Mouse (Mus musculus) erythroblast, embryonic 14.5 days (primary cell): ENCODE measurements around the gene Akt2. TPM values are rescaled to one million over a fixed set of nuclear protein-coding genes. Genes with fewer than 3 reads are reported as not detected.

Experiments used
- H3K27me3 ChIP-seq: 2 replicates; pipeline ENCODE4 v1.6.1; 2012; ENCODE audit warnings: inconsistent platforms; ENCODE audit not compliant: control insufficient read depth
- H3K36me3 ChIP-seq: 2 replicates; pipeline ENCODE4 v1.6.1; 2012; ENCODE audit warnings: mild to moderate bottlenecking, inconsistent platforms; ENCODE audit not compliant: control insufficient read depth
- H3K4me1 ChIP-seq: 2 replicates; pipeline ENCODE4 v1.6.1; 2012; ENCODE audit warnings: inconsistent platforms; ENCODE audit not compliant: control insufficient read depth
- H3K4me3 ChIP-seq: replicated peaks from 2 replicates; pipeline ENCODE3; 2012; ENCODE audit warnings: moderate library complexity, mild to moderate bottlenecking, inconsistent platforms
- H3K9me3 ChIP-seq: 2 replicates; pipeline ENCODE4 v1.6.1; 2012; ENCODE audit warnings: low read length, inconsistent platforms, mixed read lengths; ENCODE audit not compliant: control insufficient read depth
- GATA1 ChIP-seq: IDR thresholded peaks from 2 replicates; pipeline ENCODE4 v1.6.1; 2012; ENCODE audit warnings: low read length, inconsistent platforms, mixed read lengths
- TAL1 ChIP-seq: IDR thresholded peaks from 3 replicates; pipeline ENCODE4 v1.6.1; 2012; ENCODE audit warnings: low read length, inconsistent platforms, mixed read lengths
- polyA plus RNA-seq: library from polyadenylated mRNA; stranded (reverse); fragments of >175 nt; gene quantifications from 2 replicates; pipeline ENCODE4 v1.2.3, GENCODE M21; 2012

Gene Akt2
- polyA plus RNA-seq = 4.8 and 5.3 TPM in 2 replicates

GRCm38 (mm10) chr7:27591266-27592216 lies at the start of gene Akt2:
Akt2 (plus strand) TSS chr7:27591552.
- peaks cover 51% of the 10 kb centered on the region for H3K4me1 ChIP-seq
- no peaks in the 10 kb centered on the region for H3K9me3 ChIP-seq
- peaks cover 38% of the 10 kb centered on the region for H3K36me3 ChIP-seq
- H3K4me3 ChIP-seq = peak within 1 kb of the TSS; percentile 93
- H3K27me3 ChIP-seq = no peaks in the 10 kb centered on the region
- TF ChIP-seq GATA1 = no peak
- no peak for TF ChIP-seq TAL1

- peaks cover 50% of the 10 kb centered on the region for H3K36me3 ChIP-seq
- TF ChIP-seq GATA1 (no peak), TAL1 (no peak)
- no peaks in the 10 kb centered on the region for H3K9me3 ChIP-seq
- H3K4me1 ChIP-seq = peaks cover 76% of the 10 kb centered on the region
- peak overlapping the region; percentile 81 for H3K4me3 ChIP-seq
- H3K27me3 ChIP-seq = no peaks in the 10 kb centered on the region
Measured at GRCm38 (mm10) chr7:27541922-27542321, 49.4 kb upstream of the Akt2 start.

GRCm38 (mm10) chr7:27542392-27543033 lies 48.8 kb upstream of the Akt2 start:
- Histone ChIP-seq H3K4me3 (peak overlapping the region; percentile 81), H3K36me3 (peaks cover 44% of the 10 kb centered on the region), H3K27me3 (no peaks in the 10 kb centered on the region), H3K9me3 (no peaks in the 10 kb centered on the region), H3K4me1 (peaks cover 73% of the 10 kb centered on the region)
- TF ChIP-seq GATA1 = peak; percentile 34; the same call in 1 of the 2 replicates
- TF ChIP-seq TAL1 = no peak

- TF ChIP-seq TAL1 (no peak), GATA1 (no peak)
- Histone ChIP-seq H3K9me3 (no peaks in the 10 kb centered on the region), H3K36me3 (peaks cover 39% of the 10 kb centered on the region), H3K4me3 (peak overlapping the region; percentile 81), H3K27me3 (no peaks in the 10 kb centered on the region), H3K4me1 (peaks cover 69% of the 10 kb centered on the region)
Measured at GRCm38 (mm10) chr7:27543065-27543464, 48.3 kb upstream of the Akt2 start.

- Histone ChIP-seq H3K4me1 (peaks cover 61% of the 10 kb centered on the region), H3K9me3 (no peaks in the 10 kb centered on the region), H3K27me3 (no peaks in the 10 kb centered on the region), H3K36me3 (peaks cover 31% of the 10 kb centered on the region), H3K4me3 (no peak overlapping the region)
- no peak for TF ChIP-seq TAL1
- TF ChIP-seq GATA1 = no peak
Measured at GRCm38 (mm10) chr7:27543851-27544250, 47.5 kb upstream of the Akt2 start.

- H3K4me1 ChIP-seq = peaks cover 51% of the 10 kb centered on the region
- H3K27me3 ChIP-seq = no peaks in the 10 kb centered on the region
- no peak for TF ChIP-seq TAL1
- no peak for TF ChIP-seq GATA1
- no peak overlapping the region for H3K4me3 ChIP-seq
- H3K36me3 ChIP-seq = peaks cover 21% of the 10 kb centered on the region
- no peaks in the 10 kb centered on the region for H3K9me3 ChIP-seq
Measured at GRCm38 (mm10) chr7:27544675-27545370, 46.5 kb upstream of the Akt2 start.

- no peak for TF ChIP-seq TAL1
- no peak for TF ChIP-seq GATA1
- no peak overlapping the region for H3K4me3 ChIP-seq
- H3K27me3 ChIP-seq = no peaks in the 10 kb centered on the region
- peaks cover 35% of the 10 kb centered on the region for H3K4me1 ChIP-seq
- H3K9me3 ChIP-seq = no peaks in the 10 kb centered on the region
- H3K36me3 ChIP-seq = peaks cover 1% of the 10 kb centered on the region; the same call in 1 of the 2 replicates
Measured at GRCm38 (mm10) chr7:27549597-27549996, 41.8 kb upstream of the Akt2 start.

- H3K4me3 ChIP-seq = peak overlapping the region; percentile 77
- TF ChIP-seq TAL1 = no peak
- no peak for TF ChIP-seq GATA1
- H3K9me3 ChIP-seq = no peaks in the 10 kb centered on the region
- no peaks in the 10 kb centered on the region for H3K27me3 ChIP-seq
- H3K36me3 ChIP-seq = peaks cover 21% of the 10 kb centered on the region
- peaks cover 41% of the 10 kb centered on the region for H3K4me1 ChIP-seq
Measured at GRCm38 (mm10) chr7:27552070-27552469, 39.3 kb upstream of the Akt2 start.
